ENCODE assay signal across 22 mouse cellular contexts in genomic region chr4:104625316-104625715, GRCm38 (mm10).
DNase-seq lines count a peak whose midpoint lies in the region; ATAC-seq lines count a peak whose summit lies in the region.
"Had no signal": no experiment of that assay in that cellular context is flagged by ENCODE, and none has a peak within 500 bp of the region (broad histone marks: within the 10 kb centered on the region; RNA-seq: fewer than 3 reads in every experiment).

No protein-coding gene starts in this region.

- H3K9me3 ChIP-seq in kidney, embryonic 14.5 days (ENCODE audit: control insufficient read depth, low read length), result no peaks in the 10 kb centered on the region
- H3K9me3 ChIP-seq: embryonic facial prominence, embryonic 15.5 days; heart, embryonic 15.5 days; hindbrain, embryonic 10.5 days had no signal

- peak; percentile 47 for DNase-seq in kidney, adult 11 months
- peak; percentile 76 for DNase-seq in kidney, adult 9 months
- peak; percentile 51 to 65 for DNase-seq in kidney, postnatal 25 days
- DNase-seq in adrenal gland, adult 2 months, result no peak
- no peak for DNase-seq in gastrocnemius, adult 18-20 months (ENCODE audit: low spot score)
- DNase-seq: adrenal gland, postnatal 25 days; cerebellum, adult 11 months; cerebellum, adult 8-10 months; cerebellum, postnatal 14 days; embryo, embryonic 11 days; forebrain, postnatal 0 days; heart, adult 18-20 months; heart, postnatal 14 days had no signal

- no peak for ATAC-seq in kidney, embryonic 14.5 days (ENCODE audit: low FRiP score, low TSS enrichment)
- ATAC-seq: activated CD4-positive, CD25-positive, alpha-beta regulatory T cell, adult 4 months; forebrain, postnatal 0 days; Patski had no signal

- no peak overlapping the region for H3K27ac ChIP-seq in kidney, embryonic 14.5 days (ENCODE audit: low read depth, low read length)
- H3K27ac ChIP-seq: embryonic facial prominence, embryonic 15.5 days; heart, embryonic 15.5 days; hindbrain, embryonic 10.5 days; hindbrain, embryonic 14.5 days had no signal

- no peaks in the 10 kb centered on the region for H3K36me3 ChIP-seq in kidney, embryonic 14.5 days (ENCODE audit: control insufficient read depth, insufficient read depth, low read length)
- H3K36me3 ChIP-seq: embryonic facial prominence, embryonic 15.5 days; heart, embryonic 15.5 days; hindbrain, embryonic 10.5 days had no signal

- H3K27me3 ChIP-seq in kidney, embryonic 14.5 days (ENCODE audit: control insufficient read depth, insufficient read depth, low read length), result no peaks in the 10 kb centered on the region
- H3K27me3 ChIP-seq: CH12.LX; embryonic facial prominence, embryonic 15.5 days; heart, embryonic 15.5 days had no signal

- H3K4me2 ChIP-seq in kidney, embryonic 14.5 days (replicated peaks; ENCODE audit: low read depth, low read length), result no peak overlapping the region
- H3K4me2 ChIP-seq: embryonic facial prominence, embryonic 15.5 days; heart, embryonic 11.5 days; heart, embryonic 15.5 days; hindbrain, embryonic 14.5 days had no signal

- 75% methylated on average over 8 of the region's 8 CpGs for WGBS in kidney, embryonic 14.5 days

- H3K4me1 ChIP-seq in kidney, embryonic 14.5 days (ENCODE audit: control insufficient read depth, insufficient read depth, low read length), result no peaks in the 10 kb centered on the region
- H3K4me1 ChIP-seq: embryonic facial prominence, embryonic 15.5 days; heart, embryonic 15.5 days; hindbrain, embryonic 10.5 days had no signal

- H3K9ac ChIP-seq in kidney, embryonic 14.5 days (ENCODE audit: low read depth, low read length), result no peak overlapping the region
- H3K9ac ChIP-seq: embryonic facial prominence, embryonic 15.5 days; forebrain, postnatal 0 days; heart, embryonic 15.5 days; hindbrain, embryonic 14.5 days had no signal

- no peak overlapping the region for H3K4me3 ChIP-seq in kidney, embryonic 14.5 days (ENCODE audit: low read length)
- H3K4me3 ChIP-seq: embryonic facial prominence, embryonic 15.5 days; heart, embryonic 15.5 days; hindbrain, embryonic 10.5 days had no signal

Comparison
In these comparisons a context has a peak if more than half of its experiments do, and no peak if none do; other contexts are left out.
1. DNase-seq: peak in kidney, adult 11 months (single experiment), kidney, adult 9 months (single experiment) and kidney, postnatal 25 days (2 of 2); none in adrenal gland, adult 2 months (single experiment) and gastrocnemius, adult 18-20 months (single experiment).